Mouse (Mus musculus) embryo, embryonic 10 days (tissue): ENCODE results near the gene Tgoln1.
A peak's percentile ranks its signal among the peaks of the same experiment; 100 is the strongest.

Source experiments
- DNase-seq: peaks from one replicate; pipeline ENCODE4 v3.0.0-alpha.2; 2015; ENCODE audit warnings: low spot score

Gene Tgoln1

GRCm38 (mm10) chr6:72630370-72630769 is 13.6 kb upstream of the Tgoln1 start:
- DNase-seq, result no peak

DNA sequence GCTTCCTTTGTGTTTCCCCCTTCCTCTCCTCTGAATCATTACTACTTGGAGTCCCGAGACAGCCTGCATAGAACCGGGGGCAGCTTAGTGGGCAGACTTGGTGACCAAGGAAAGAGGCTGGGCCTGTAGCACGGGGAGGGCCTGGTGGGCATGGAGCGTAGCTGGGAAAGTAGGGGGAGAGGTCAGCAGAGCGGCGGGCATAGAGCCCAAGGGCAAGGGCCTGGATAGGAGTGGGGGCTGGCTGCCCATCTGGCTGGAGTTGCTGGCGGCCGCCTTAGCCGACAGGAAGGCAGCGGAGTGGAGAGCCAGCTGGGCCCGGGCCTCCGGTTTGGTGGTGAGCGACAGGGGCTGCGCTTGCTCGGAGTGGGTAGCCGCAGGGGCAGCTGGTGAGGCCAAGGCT is 10.5 kb upstream of the Tgoln1 start:
- DNase-seq, result no peak

DNA sequence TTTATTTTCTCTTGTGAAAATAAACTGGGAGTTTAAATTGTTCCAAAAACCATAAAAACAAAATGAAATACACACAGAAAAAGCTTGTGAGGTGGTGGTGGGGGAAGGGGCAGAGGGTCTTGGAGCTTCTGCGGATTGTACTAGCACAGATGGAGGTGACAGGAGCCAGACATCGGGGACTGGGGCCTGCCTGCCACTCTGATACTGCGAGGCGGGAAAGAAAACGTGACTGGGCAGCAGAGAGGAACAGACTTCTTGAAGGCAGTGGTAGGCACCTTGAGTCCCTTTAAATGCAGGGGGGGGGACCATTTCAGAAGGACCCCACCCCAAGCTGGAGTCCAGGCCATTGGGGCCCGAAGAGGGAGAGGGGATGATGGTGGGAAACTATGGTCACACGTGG is 9.6 kb upstream of the Tgoln1 start:
- DNase-seq, result no peak

DNA sequence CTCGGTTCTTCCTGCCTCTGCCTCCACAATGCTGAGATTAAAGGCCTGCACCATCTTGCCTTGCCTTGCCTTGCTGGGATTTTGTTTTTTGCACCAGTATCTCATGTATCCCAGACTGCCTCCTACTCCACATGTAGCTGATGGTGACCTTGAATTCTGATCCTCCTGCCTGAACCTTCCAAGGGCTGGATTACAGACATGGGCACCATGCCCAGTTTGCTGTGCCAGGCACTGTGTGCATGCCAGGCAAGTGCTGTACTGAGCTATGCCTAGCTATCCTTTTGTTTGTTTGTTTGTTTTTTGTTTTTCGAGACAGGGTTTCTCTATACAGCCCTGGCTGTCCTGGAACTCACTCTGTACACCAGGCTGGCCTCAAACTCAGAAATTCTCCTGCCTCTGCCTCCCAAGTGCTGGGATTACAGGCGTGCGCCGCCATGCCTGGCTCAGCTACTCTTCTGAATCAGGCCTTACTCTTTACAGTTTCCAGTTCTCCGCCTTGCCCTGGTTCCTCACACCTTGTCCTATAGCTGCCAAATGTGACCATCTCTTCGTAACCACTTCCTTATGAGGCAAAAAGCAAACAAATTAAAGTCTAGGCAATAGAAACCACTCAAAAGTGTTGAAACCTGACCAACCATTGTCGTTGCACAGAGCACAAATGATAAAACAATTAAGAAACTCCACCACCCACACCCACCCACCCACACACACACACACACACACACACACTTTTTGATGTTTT is 7.0 kb upstream of the Tgoln1 start:
- DNase-seq, result no peak

GRCm38 (mm10) chr6:72622917-72623316 is 6.1 kb upstream of the Tgoln1 start:
- no peak for DNase-seq

- no peak for DNase-seq
These were observed 4.1 kb upstream of the Tgoln1 start for GRCm38 (mm10) chr6:72620920-72621319.

- DNase-seq, result no peak
These were observed 3.1 kb upstream of the Tgoln1 start for GRCm38 (mm10) chr6:72619734-72620532.

- DNase-seq, result no peak
These were observed 1.0 kb downstream of the Tgoln1 start for GRCm38 (mm10) chr6:72615561-72616375.

GRCm38 (mm10) chr6:72615151-72615550 is 1.6 kb downstream of the Tgoln1 start:
- no peak for DNase-seq

DNA sequence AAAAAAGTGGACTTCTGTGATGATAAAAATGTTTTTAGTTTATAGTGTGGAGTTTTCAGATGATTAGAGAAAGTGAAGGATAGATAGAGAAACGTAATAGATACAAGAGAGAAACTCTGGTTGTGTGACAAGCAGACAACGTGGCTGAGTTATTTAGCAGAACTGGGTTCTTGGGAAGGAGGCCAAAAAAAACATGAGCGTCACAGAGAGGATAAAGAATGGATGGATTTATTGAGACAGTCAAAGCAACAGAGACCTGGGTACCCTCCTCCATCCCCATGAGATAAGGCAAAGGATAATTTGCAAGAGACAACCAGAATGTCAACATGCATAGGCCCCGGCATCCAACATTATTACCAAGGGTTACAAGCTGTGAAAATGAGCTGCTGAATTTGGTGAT is 6.5 kb downstream of the Tgoln1 start:
- no peak for DNase-seq

GRCm38 (mm10) chr6:72608662-72609184 is 8.1 kb downstream of the Tgoln1 start:
- no peak for DNase-seq

- DNase-seq, result no peak
These were observed 9.1 kb downstream of the Tgoln1 start for GRCm38 (mm10) chr6:72607676-72608075.

DNA sequence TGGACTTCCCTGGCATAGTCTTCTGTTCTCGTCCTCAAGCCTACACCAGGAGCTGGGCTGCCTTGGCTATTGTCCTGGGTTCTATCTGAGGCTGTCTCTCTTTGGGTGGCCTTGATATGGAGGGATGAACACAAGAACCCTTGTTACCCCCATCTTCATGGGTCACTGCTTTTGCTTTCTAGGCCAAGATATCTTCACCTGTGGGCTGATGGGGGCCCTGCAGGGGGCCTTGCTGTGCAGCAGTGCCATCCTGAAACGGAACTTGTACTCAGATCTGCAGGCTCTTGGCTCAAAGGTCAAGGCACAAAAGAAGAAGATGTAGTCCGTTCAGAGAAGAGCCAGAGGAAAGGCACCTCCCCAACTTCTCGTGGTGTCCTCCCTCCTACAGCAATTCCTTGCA is 9.7 kb downstream of the Tgoln1 start:
- DNase-seq, result no peak

DNA sequence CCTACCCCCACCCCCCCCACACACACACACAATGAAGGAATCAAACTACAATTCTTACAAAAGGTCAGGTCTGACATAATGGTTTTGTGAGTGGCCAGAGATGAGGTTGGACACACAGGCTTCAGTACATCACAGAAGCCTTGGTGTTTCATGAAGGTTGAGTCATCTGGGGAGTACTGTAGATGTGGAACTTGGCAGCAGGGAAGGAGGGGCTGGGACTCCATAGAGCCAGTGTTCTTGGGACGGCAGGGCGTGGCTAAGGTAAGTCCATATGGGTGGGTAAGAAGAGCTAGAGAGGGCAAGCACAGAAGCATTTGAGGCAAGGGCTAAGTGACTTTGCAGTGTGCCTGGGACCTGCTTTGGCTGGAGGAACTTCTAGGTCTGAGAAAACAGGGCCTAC is 12.7 kb downstream of the Tgoln1 start:
- DNase-seq, result no peak

DNA sequence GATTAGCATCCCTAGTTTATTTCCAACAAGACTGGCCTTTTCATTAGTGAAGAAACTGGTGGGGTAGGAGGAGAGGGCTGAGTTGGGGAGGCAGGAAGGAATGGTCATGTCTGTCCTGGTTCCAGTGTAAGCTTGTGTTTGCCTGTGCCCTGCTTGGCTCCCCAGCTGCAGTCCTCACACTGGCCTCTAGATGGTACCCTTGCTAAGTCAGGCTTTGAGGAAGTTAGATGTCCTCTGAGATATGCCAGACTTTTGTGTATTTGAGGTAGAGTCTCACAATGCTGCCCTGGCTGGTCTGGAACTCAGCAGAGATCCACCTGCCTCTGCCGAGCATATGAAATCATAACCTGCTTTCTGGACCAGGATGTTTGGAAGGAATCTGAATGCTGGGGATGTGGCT is 15.1 kb downstream of the Tgoln1 start:
- DNase-seq, result peak; percentile 87

DNA sequence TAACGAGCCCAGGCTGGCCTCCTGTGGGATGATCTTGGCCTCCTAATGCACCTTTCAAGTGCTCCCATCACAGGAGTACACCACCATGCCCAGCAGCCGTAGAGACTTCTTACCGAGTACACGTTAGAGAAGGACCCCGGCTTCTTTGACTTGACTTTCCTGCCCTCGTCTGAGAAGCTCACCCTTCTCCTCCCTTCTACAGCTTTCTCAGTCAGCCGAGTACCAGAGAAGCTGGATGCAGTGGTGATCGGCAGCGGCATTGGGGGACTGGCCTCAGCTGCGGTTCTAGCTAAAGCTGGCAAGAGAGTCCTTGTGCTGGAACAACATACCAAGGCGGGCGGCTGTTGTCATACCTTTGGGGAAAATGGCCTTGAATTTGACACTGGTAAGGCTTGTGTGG is 16.0 kb downstream of the Tgoln1 start:
- no peak for DNase-seq

DNA sequence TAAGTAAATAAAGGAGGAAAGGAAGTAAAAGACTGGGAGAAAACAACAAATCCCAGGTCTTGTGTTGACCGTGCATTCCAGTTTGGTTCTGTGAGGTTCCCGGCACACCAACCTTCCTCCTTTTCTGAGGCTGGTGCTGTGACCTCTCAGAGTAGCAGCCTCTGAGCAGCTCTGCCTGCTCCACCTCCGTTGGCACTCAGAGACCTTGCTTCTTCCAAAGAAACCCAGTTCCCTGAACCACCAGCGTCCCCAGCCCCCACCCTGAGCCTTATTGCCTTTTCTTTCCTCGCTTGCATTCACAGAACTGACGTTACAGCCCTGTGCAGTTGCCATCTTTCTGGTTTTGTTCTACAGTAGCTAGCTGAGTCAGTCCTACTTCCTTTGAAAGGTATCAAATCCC is 16.6 kb downstream of the Tgoln1 start:
- DNase-seq, result no peak

GRCm38 (mm10) chr6:72598791-72599557 is 17.8 kb downstream of the Tgoln1 start:
- no peak for DNase-seq

DNA sequence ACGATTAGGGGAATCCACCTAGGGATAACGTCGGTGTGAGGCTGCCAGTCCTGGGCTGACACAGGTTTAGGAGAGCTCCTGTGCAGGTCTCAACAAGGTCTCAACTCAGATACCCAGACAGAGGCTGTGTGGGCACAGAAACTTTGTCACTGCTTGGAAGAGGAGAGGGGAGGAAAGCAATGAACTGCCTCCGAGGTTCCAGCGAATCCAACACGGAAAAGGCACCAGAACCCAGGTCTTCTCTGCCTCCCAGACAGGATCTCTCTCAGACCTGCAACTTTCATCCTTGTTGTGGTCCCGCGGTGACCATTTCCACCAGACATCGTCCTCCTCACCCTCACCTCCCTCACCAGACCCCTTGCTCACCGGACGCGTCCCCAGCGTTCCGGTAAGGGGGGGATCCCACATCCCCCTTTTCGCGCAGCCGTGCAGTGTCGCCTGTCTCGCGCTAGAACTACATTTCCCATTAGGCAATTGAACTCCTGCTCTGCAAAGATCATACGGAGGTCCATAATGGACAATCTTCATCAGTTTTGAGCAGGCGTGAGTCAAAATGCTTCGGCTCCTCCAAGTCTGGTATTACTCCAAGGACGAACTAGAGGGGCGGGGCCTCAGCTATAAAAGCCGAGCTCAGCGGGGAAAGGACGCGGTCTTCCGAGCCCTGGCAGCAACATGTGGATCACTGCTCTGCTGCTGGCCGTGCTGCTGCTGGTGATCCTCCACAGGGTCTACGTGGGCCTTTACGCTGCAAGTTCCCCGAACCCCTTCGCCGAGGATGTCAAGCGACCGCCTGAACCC is 18.6 kb downstream of the Tgoln1 start, which contains the start of the genes Elmod3 and Retsat:
Elmod3 (minus strand) TSS at position 458 of the 798 bp plus-strand sequence.
Retsat (plus strand) TSS at position 520 of the 798 bp plus-strand sequence.
- peak; percentile 96 for DNase-seq

GRCm38 (mm10) chr6:72597083-72597874 is 19.5 kb downstream of the Tgoln1 start:
- no peak for DNase-seq
